Mouse (Mus musculus) kidney, embryonic 16.5 days (tissue): ENCODE measurements around the gene Adam19. TPM values are rescaled to one million over a fixed set of nuclear protein-coding genes. Genes with fewer than 3 reads are reported as not detected.

Source experiments
- ATAC-seq: fragments of 200-750 bp; cut with Nextera tagmentation; 2 replicates; pipeline ENCODE4 v1.8.0; 2017; ENCODE audit warnings: moderate TSS enrichment; ENCODE audit not compliant: low FRiP score, low TSS enrichment
- H3K27ac ChIP-seq: fragments of 300-500 bp; sonication (generic); 2 replicates; pipeline ENCODE4 v1.5.1; 2014; ENCODE audit warnings: low read length
- H3K27me3 ChIP-seq: fragments of 300-500 bp; sonication (generic); 2 replicates; pipeline ENCODE4 v1.6.1; 2014; ENCODE audit warnings: low read length, control low read depth, mixed read lengths; ENCODE audit not compliant: insufficient read depth
- H3K36me3 ChIP-seq: fragments of 300-500 bp; sonication (generic); 2 replicates; pipeline ENCODE4 v1.6.1; 2014; ENCODE audit warnings: low read length, control low read depth, mixed read lengths; ENCODE audit not compliant: insufficient read depth
- H3K4me1 ChIP-seq: fragments of 300-500 bp; sonication (generic); 2 replicates; pipeline ENCODE4 v1.6.1; 2014; ENCODE audit warnings: low read length, control low read depth, mixed read lengths; ENCODE audit not compliant: insufficient read depth
- H3K4me2 ChIP-seq: fragments of 300-500 bp; sonication (generic); replicated peaks from 2 replicates; pipeline ENCODE4 v1.6.1; 2014; ENCODE audit warnings: low read depth, low read length
- H3K4me3 ChIP-seq: fragments of 300-500 bp; sonication (generic); 2 replicates; pipeline ENCODE4 v1.5.1; 2014; ENCODE audit warnings: mild to moderate bottlenecking, low read length
- H3K9ac ChIP-seq: fragments of 300-500 bp; sonication (generic); replicated peaks from 2 replicates; pipeline ENCODE4 v1.6.1; 2014; ENCODE audit warnings: low read length
- H3K9me3 ChIP-seq: fragments of 300-500 bp; sonication (generic); 2 replicates; pipeline ENCODE4 v1.6.1; 2016; ENCODE audit warnings: low read length, control low read depth
- WGBS: fragments of 180-500 bp; shearing (Covaris S2); extraction: QIAGEN DNeasy Blood & Tissue Kit; methylation state at CpG from one replicate; pipeline ENCODE4 v1.1.7; 2014; 5-methylcytosine and 5-hydroxymethylcytosine counted together
- polyA plus RNA-seq: library from polyadenylated mRNA; unstranded; fragments of >200 nt; fragmentation: Nextera tagmentation; extraction: Ambion mirVana; gene quantifications from 2 replicates; pipeline ENCODE4 v1.2.1, GENCODE M21; 2015

The Adam19 gene
- polyA plus RNA-seq: 16.5 and 18.0 TPM in 2 replicates

GRCm38 (mm10) chr11:46055896-46056769 is at the start of gene Adam19:
Adam19 (plus strand) TSS chr11:46055992.
- H3K27me3 ChIP-seq: no peaks in the 10 kb centered on the region
- no peaks in the 10 kb centered on the region for H3K36me3 ChIP-seq
- H3K27ac ChIP-seq: peak within 1 kb of the TSS; percentile 94
- H3K4me2 ChIP-seq: peak within 1 kb of the TSS; percentile 72
- H3K9me3 ChIP-seq: no peaks in the 10 kb centered on the region
- under 1% methylated on average over 51 of the region's 51 CpGs for WGBS
- peak; percentile 84 for ATAC-seq
- peak within 1 kb of the TSS; percentile 74 for H3K4me3 ChIP-seq
- peaks cover 33% of the 10 kb centered on the region for H3K4me1 ChIP-seq
- peak within 1 kb of the TSS; percentile 83 for H3K9ac ChIP-seq

- Histone ChIP-seq H3K36me3 (no peaks in the 10 kb centered on the region), H3K9me3 (no peaks in the 10 kb centered on the region), H3K4me1 (no peaks in the 10 kb centered on the region), H3K27me3 (no peaks in the 10 kb centered on the region), H3K4me2 (no peak overlapping the region), H3K4me3 (no peak overlapping the region), H3K9ac (no peak overlapping the region), H3K27ac (no peak overlapping the region)
- ATAC-seq: no peak
- WGBS: 20% methylated on average over 6 of the region's 6 CpGs
These were observed 39.7 kb upstream of the Adam19 start for GRCm38 (mm10) chr11:46016061-46016460.

- no peak for ATAC-seq
- Histone ChIP-seq H3K9ac (no peak overlapping the region), H3K9me3 (no peaks in the 10 kb centered on the region), H3K27ac (no peak overlapping the region), H3K27me3 (no peaks in the 10 kb centered on the region), H3K4me2 (no peak overlapping the region), H3K4me1 (no peaks in the 10 kb centered on the region), H3K4me3 (no peak overlapping the region), H3K36me3 (no peaks in the 10 kb centered on the region)
- WGBS: 83% methylated on average over 1 of the region's 1 CpGs
These were observed 35.5 kb upstream of the Adam19 start for GRCm38 (mm10) chr11:46020246-46020645.

DNA sequence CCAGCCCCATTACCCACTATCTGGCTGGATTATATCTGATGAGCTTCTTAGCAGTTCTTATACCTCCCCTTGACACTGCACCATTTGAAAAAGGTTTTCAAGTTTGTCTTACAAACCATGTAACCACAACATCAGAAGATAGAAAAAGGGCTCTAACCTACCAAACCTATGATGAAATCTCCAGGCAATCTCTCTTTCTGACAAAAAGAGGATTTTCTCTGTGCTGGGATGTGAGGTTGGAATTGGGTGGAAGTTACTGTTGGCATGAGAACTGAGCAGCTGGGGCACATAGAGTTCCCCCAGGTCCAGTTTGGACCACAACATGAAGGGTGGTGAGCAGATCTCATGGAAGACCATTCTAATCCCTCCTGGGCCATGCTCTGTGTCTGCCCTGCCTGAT is 33.9 kb upstream of the Adam19 start:
- Histone ChIP-seq H3K4me1 (peaks cover 4% of the 10 kb centered on the region; the same call in 1 of the 2 replicates), H3K9ac (no peak overlapping the region), H3K4me3 (no peak overlapping the region), H3K36me3 (no peaks in the 10 kb centered on the region), H3K9me3 (no peaks in the 10 kb centered on the region), H3K27ac (no peak overlapping the region), H3K27me3 (no peaks in the 10 kb centered on the region), H3K4me2 (no peak overlapping the region)
- no peak for ATAC-seq

GRCm38 (mm10) chr11:46022983-46023382 is 32.8 kb upstream of the Adam19 start:
- H3K36me3 ChIP-seq: no peaks in the 10 kb centered on the region
- no peak overlapping the region for H3K4me3 ChIP-seq
- no peaks in the 10 kb centered on the region for H3K27me3 ChIP-seq
- no peak overlapping the region for H3K9ac ChIP-seq
- no peak for ATAC-seq
- 70% methylated on average over 6 of the region's 6 CpGs for WGBS
- no peak overlapping the region for H3K27ac ChIP-seq
- H3K4me2 ChIP-seq: no peak overlapping the region
- H3K9me3 ChIP-seq: no peaks in the 10 kb centered on the region
- H3K4me1 ChIP-seq: peaks cover 4% of the 10 kb centered on the region; the same call in 1 of the 2 replicates

GRCm38 (mm10) chr11:46025962-46026392 is 29.8 kb upstream of the Adam19 start:
- H3K4me2 ChIP-seq: no peak overlapping the region
- no peaks in the 10 kb centered on the region for H3K9me3 ChIP-seq
- H3K4me1 ChIP-seq: peaks cover 22% of the 10 kb centered on the region; the same call in 1 of the 2 replicates
- peak overlapping the region; percentile 31; the same call in 1 of the 2 replicates for H3K27ac ChIP-seq
- 25% methylated on average over 7 of the region's 7 CpGs for WGBS
- H3K4me3 ChIP-seq: no peak overlapping the region
- H3K27me3 ChIP-seq: no peaks in the 10 kb centered on the region
- no peak for ATAC-seq
- H3K36me3 ChIP-seq: no peaks in the 10 kb centered on the region
- H3K9ac ChIP-seq: no peak overlapping the region

DNA sequence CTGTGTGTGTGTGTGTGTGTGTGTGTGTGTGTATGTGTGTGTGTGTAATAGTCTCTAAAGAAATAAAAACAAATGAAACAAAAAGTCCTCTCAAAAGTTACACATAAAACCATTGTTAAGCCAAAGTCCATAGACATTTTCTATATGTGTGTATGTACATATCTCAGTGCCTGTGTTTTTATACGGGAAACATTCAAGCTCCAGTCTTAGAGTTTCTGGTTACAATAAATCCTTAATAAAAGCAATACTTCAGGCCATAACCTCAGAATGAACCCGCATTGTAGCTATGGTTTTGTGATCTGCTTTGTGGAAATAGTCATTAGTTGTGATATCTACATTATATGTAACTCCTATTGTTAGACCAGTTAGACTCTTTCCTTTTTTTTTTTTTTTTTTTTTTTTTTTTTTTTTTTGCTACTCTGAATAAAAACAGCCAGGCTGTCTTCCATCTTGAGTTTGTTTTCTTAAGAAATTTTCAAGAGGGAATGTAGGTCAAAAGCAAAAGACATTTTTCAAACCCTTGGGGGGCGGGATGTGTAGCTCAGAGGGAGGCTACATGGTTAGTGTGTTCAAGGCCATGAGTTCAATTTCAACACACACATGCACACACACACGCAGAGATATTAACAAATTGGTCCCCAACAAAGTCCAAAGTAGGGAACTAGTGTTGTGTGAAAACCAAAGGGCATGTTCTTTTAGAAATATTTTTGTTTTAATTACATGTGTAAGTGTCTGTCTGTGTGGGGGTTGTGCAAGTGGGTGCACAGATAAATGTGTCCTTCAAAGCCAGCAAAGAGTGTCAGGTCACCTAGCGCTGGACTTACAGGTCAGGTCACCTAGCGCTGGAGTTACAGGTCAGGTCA is 27.6 kb upstream of the Adam19 start:
- ATAC-seq: no peak
- Histone ChIP-seq H3K27me3 (no peaks in the 10 kb centered on the region), H3K4me1 (peaks cover 26% of the 10 kb centered on the region), H3K36me3 (no peaks in the 10 kb centered on the region), H3K4me2 (no peak overlapping the region), H3K4me3 (no peak overlapping the region), H3K27ac (peak overlapping the region; percentile 79), H3K9me3 (no peaks in the 10 kb centered on the region), H3K9ac (no peak overlapping the region)
- WGBS: 65% methylated on average over 6 of the region's 6 CpGs

GRCm38 (mm10) chr11:46029485-46029884 is 26.3 kb upstream of the Adam19 start:
- H3K9ac ChIP-seq: no peak overlapping the region
- WGBS: 37% methylated on average over 2 of the region's 2 CpGs
- no peaks in the 10 kb centered on the region for H3K27me3 ChIP-seq
- no peaks in the 10 kb centered on the region for H3K9me3 ChIP-seq
- H3K36me3 ChIP-seq: no peaks in the 10 kb centered on the region
- no peak overlapping the region for H3K4me3 ChIP-seq
- H3K27ac ChIP-seq: peak overlapping the region; percentile 56
- peaks cover 26% of the 10 kb centered on the region for H3K4me1 ChIP-seq
- H3K4me2 ChIP-seq: no peak overlapping the region
- ATAC-seq: peak; percentile 74; the same call in 1 of the 2 replicates

- no peak overlapping the region for H3K4me2 ChIP-seq
- peaks cover 26% of the 10 kb centered on the region for H3K4me1 ChIP-seq
- no peak overlapping the region for H3K9ac ChIP-seq
- peak overlapping the region; percentile 56; the same call in 1 of the 2 replicates for H3K27ac ChIP-seq
- H3K9me3 ChIP-seq: no peaks in the 10 kb centered on the region
- ATAC-seq: no peak
- H3K27me3 ChIP-seq: no peaks in the 10 kb centered on the region
- H3K4me3 ChIP-seq: no peak overlapping the region
- WGBS: 75% methylated on average over 2 of the region's 2 CpGs
- no peaks in the 10 kb centered on the region for H3K36me3 ChIP-seq
These were observed 25.8 kb upstream of the Adam19 start for GRCm38 (mm10) chr11:46030026-46030425.
